Mouse (Mus musculus) adrenal gland, postnatal 14 days (tissue): ENCODE measurements around the gene Adgrg7. TPM values are rescaled to one million over a fixed set of nuclear protein-coding genes. Genes with fewer than 3 reads are reported as not detected.

Experiments used
- DNase-seq: peaks from one replicate; pipeline ENCODE4 v3.0.0; 2021; ENCODE audit warnings: mixed read lengths
- total RNA-seq: library from RNA; stranded (reverse); gene quantifications from 2 replicates; pipeline ENCODE4 v1.2.3, GENCODE M21; 2021

The Adgrg7 gene
- total RNA-seq, 1 experiment from 2014 or later: not detected

- DNase-seq: no peak
Measured at GRCm38 (mm10) chr16:56710071-56710470, 85.6 kb downstream of the Adgrg7 start.

GRCm38 (mm10) chr16:56705731-56706130, 89.9 kb downstream of the Adgrg7 start:
- no peak for DNase-seq

- DNase-seq: no peak
Measured at GRCm38 (mm10) chr16:56700898-56701297, 94.8 kb downstream of the Adgrg7 start.

- DNase-seq: no peak
Measured at GRCm38 (mm10) chr16:56696448-56696847, 99.2 kb downstream of the Adgrg7 start.

GRCm38 (mm10) chr16:56690715-56691114, 104.9 kb downstream of the Adgrg7 start:
- DNase-seq: peak; percentile 15

- no peak for DNase-seq
Measured at GRCm38 (mm10) chr16:56686747-56687146, 108.9 kb downstream of the Adgrg7 start.

- DNase-seq: no peak
Measured at GRCm38 (mm10) chr16:56681010-56681645, 114.5 kb downstream of the Adgrg7 start.

GRCm38 (mm10) chr16:56677146-56677545, 118.5 kb downstream of the Adgrg7 start:
- peak; percentile 14 for DNase-seq

Other genes with a start within 250 kb of the Adgrg7 start
- 67.6 and 73.2 TPM in 2 replicates for gene Tfg, start 78.4 kb downstream of the Adgrg7 start, total RNA-seq
- gene Tmem45a, start 90.3 kb upstream of the Adgrg7 start, total RNA-seq: 5.0 and 5.5 TPM in 2 replicates
- gene Lnp1, start 132.2 kb upstream of the Adgrg7 start, total RNA-seq: not detected in 2 replicates